Mouse (Mus musculus) neural tube, embryonic 13.5 days (tissue): ENCODE results near the gene Aqp9. TPM values are rescaled to one million over a fixed set of nuclear protein-coding genes. Genes with fewer than 3 reads are reported as not detected.

Experiments used
- polyA plus RNA-seq: library from polyadenylated mRNA; unstranded; fragments of >200 nt; fragmentation: Nextera tagmentation; extraction: Ambion mirVana; gene quantifications from 2 replicates; pipeline ENCODE4 v1.2.1, GENCODE M21; 2015

Aqp9 gene
- polyA plus RNA-seq, 1 experiment from 2014 or later: 0.31 TPM

Other genes starting within 250 kb of the Aqp9 start
- gene Lipc, start 216.5 kb downstream of the Aqp9 start, polyA plus RNA-seq: 0.36 TPM in 1 of 2 replicates, not detected in the other
- gene Aldh1a2, start 47.1 kb upstream of the Aqp9 start, polyA plus RNA-seq: 77.7 and 90.2 TPM in 2 replicates